Mouse (Mus musculus): ENCODE data around the gene Heatr3.

Heatr3 gene

DNA sequence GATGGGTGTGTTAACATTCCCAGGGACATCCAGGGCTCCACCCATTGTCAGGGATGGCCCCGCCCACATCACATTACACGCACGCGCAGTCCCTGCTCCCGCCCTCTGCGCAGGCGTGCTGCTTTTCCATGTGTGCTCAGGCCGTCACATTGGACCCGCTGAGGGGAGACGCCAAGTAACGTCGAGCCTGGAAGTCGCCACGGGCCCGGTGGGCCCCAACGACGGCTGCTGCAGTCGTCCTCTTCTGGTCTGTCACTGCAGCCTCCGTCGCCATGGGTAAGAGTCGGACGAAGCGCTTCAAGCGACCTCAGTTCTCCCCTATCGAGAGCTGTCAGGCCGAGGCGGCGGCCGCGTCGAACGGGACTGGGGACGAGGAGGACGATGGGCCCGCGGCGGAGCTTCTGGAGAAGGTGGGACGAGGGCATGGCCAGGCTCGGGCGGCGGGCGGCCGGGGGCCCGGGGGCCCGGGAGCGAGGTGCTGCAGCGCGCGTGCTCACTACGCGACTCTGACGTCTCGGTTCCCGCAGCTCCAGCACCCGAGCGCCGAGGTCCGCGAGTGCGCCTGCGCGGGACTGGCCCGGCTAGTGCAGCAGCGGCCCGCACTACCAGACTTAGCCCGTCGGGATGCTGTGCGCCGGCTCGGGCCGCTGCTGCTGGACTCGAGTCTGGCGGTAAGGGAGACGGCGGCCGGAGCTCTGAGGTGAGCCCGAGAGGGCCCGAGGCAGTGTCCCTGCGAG is at the start of gene Heatr3:
Gene Heatr3, plus strand, starts transcription at position 108 of the 737 bp plus-strand sequence.
- peak; percentile 98 for DNase-seq (ENCODE audit: low read depth, low spot score)

DNA sequence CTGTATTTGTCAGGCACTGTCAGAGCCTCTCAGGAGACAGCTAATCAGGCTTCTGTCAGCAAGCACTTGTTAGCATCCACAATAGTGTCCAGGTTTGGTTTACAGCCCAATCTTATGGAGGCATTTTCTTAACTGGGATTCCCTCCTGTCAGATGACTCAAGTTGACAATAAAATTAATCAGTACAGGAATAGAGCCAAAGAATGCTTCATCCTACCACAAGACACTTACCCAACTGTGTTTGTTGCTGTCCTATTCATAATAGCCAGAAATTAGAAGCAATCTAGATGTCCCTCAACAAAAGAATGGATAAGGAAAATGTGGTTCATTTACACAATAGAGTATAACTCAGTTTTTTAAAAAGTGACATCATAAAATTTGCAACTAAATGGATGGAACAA is 49.6 kb upstream of the Heatr3 start:
- no peak for DNase-seq (ENCODE audit: low read depth, low spot score)

DNA sequence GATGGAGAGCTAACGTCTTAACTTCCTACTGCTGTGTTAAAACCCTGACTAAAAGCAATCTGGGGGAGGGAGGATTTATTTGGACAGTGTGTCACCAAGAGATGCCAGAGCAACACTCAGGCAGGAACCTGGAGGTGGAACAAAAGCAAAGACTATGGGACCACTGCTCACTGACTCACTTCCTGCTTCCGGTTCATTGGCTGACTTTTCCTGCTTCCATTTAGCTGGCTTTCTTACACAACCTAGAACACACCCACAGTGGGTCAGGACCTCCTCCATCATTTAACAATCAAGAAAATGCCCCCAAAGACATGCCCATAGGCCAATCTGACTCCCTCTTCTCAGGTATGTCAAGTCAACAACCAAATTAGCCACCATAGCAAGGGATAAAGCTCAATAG is 46.0 kb upstream of the Heatr3 start:
- DNase-seq (ENCODE audit: low read depth, low spot score) = no peak

DNA sequence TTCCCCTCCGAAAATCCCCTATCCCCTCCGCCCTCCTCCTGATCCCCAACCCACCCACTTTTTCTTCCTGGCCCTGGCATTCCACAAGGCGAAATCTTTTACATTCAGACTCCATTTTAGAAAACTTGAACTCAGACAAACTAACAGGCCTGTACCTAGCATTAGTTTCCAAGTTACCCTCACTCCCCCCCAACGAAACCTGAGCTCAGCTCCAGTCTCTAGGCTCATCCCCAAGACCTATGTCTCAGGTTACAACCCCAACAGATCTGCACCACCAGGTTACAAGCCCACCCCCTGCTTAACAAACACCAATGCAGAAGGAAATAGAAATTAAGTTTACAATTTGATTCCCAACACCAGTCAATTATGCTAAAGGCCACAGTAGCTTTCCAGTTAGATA is 44.3 kb upstream of the Heatr3 start:
- DNase-seq (ENCODE audit: low read depth, low spot score) = no peak

DNA sequence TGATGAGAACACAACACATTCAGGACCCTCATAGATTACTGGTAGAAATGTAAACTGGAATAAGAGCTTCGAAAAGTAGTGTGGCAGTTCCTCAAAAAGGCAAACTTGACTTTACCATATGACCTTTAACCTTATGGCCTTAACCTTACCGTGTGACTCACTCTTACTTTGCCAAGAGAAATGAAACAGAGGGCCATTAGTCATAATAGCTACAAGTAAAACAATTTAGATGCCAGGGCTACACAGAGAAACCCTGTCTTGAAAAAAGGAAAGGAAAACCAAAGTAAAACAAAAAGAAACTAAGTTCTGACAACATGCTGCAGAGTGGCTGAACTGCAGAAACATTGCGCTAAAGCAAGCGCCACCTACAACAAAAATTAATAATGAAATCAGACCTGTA is 38.8 kb upstream of the Heatr3 start:
- no peak for DNase-seq (ENCODE audit: low read depth, low spot score)

DNA sequence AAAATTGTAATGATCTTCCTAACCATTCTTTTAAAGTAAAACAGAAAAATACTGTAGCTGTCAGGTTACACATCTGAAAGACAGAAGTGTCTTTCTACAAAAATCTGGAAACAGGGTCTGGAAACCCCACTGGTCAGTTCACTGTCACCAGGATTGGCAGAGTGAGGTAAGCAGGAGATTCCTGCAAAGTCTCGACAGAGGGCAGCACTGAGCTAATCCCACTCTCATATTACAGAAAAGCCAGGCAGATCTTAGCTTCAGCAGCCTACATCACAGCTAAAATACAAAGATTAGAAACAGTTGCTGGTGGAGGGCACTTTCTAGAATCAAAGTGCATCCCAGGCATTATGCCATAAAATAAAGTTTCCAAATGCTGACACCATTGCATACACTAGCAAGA is 38.1 kb upstream of the Heatr3 start:
- peak; percentile 76 for DNase-seq (ENCODE audit: low read depth, low spot score)

DNA sequence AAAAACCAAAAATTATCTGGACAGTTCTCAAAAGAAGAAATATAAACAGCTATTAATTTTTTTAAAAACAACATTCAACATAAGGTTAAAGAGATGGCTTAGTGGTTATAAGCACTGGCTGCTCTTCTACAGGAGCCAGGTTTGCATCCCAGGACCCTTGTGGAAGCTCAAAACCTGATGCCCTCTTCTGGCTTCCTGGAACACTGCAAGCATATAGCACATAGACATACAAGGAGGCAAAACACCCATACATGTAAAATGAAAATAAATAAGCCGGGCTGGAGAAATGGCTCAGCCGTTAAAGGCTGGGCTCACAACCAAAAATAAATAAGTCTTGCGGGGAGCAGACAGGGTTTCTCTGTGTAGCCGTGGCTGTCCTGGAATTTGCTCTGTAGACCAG is 28.4 kb upstream of the Heatr3 start:
- DNase-seq (ENCODE audit: low read depth, low spot score) = peak; percentile 61

DNA sequence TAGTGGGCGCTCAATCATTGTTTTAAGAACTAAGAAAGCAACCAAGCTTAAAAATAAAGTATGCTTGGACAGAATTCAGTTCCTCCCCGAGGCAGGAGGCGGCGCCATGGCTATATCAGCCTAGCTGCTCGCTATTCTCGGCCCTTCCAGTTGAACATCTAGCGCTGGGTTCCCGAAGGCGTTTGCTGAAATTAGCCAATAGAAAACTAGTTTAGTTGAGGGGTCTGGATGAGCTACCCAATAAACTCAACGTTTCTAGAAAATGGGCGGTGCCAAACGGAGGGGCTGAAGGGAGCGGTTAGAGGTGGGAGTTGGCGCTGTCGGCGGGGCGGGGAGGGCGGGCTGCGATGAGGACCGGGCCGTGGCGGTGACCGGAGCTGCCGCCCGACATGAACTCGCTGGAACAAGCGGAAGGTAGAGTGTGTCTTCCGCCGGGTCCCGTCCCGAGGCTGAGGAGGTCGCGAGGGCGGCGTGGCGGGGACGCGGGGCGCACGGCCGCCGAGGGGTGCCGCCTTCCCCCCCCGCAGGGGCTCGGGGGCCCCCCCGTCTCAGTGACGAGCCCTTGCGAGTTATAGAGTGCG is 19.1 kb upstream of the Heatr3 start, which contains the start of gene Cnep1r1:
Gene Cnep1r1, plus strand, starts transcription at position 314 of the 581 bp plus-strand sequence.
- DNase-seq (ENCODE audit: low read depth, low spot score) = peak; percentile 98

DNA sequence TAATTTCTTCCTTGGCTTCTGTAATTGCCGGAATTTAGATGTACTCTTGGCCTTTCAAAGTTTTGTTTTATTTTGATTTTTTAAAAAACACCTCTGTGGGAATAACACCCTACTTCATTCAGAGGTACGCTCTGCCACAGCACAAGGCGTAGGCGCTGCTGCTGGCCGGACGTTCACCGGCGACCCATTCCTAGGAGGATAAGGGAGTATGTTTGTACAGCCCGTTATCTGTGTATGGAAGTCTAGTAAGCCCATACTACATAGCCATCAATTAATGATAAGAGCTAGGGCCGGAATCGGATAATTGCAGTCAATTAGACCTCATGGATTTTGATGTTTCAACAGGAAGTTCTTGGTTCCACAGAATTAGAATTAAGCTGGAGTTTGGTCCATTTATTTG is 18.6 kb upstream of the Heatr3 start:
- DNase-seq (ENCODE audit: low read depth, low spot score) = no peak

DNA sequence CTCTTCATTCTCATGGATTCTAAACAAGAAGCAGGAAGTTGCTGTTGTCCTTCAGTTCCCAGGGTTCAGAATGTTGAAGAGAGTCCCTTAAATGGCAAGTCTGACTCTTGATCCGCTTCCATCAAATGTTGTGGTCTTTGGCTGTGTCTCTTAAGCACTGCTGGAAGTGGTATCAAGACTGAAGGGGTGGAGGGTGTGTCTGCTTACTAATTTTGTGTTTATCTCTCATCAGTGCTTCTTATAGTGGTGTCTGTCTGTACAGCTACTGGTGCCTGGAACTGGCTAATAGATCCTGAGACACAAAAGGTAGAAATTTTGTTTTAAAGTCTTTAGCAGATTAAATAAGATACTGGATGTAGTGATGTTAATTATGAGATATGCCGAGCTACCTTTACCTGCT is 12.8 kb upstream of the Heatr3 start:
- DNase-seq (ENCODE audit: low read depth, low spot score) = no peak

DNA sequence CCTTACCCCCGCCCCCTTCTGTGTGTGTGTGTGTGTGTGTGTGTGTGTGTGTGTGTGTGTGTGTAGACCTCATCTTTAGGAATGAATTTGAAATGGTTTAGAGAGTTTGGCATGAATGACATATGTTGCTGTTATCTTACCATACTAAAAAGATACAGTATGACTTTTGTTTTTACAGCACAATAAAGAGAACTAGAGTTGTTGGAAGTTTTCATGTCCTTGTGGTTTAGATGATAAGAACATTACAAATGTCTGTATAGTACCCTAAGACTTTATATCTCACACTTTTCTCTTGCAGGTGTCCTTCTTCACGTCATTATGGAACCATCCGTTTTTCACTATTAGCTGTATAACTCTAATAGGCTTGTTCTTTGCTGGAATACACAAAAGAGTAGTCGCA is 8.3 kb upstream of the Heatr3 start:
- DNase-seq (ENCODE audit: low read depth, low spot score) = no peak

DNA sequence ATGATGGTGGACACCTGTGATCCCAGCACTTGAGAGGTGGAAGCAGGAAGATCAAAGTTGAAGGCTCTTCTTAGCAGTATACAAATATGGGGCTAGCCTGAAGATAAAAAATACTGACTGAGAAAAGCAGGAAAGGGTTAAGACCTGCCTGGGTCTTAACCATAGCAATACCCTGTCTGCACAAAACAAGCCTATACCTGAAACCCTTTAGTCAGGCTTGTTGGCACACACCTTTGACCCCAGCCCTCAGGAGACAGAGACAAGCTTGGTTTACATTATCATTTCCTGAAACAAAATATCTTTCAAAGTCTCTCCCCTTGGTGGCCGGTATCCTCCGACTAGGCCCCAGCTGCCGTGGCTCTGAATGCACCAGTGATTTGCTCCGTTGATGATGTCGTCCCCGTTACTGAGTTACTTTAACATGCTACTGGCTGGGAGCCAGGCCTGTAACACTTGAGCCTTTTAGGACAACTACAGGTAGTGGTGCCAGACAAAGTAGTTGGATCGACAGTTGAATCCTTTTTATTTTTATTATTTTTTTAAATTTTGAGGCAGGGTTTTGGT is 6.8 kb upstream of the Heatr3 start:
- DNase-seq (ENCODE audit: low read depth, low spot score) = no peak

DNA sequence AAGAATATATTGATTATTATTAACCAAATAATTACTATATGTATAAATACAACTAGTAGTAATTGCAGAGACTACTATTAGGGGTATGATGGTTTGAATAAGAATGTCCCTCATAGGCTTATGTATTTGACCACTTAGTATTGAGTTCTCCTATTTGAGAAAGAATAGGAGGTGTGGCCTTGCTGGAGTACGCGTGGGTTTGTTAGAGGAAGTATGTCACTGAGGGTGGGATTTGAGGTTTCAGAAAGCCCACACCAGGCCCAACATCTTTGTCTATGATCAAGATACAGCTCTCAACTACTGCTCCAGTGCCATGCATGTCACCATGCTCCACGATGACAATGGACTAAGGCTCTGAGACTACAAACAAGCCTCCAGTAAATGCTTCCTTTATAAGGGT is 1.6 kb downstream of the Heatr3 start:
- DNase-seq (ENCODE audit: low read depth, low spot score) = no peak

DNA sequence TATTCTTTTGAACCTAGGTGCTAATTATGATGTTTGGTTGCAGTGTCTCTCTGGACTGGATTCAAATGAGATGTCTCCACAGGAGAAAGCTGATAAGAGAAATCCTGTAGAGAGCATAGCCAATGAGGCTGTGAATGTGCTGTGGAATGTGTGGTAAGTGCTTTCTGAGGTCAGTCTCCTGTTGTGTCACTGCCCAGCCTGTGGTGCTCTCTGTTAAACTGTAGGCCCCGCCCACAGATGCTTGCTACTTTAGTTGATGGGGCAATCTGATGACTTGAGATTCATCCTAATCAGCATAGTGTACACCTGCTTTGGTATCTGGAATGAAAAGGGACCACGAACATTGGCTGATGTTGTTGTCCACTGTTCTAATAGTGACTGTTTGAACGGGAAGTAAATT is 4.0 kb downstream of the Heatr3 start:
- DNase-seq (ENCODE audit: low read depth, low spot score) = peak; percentile 41

DNA sequence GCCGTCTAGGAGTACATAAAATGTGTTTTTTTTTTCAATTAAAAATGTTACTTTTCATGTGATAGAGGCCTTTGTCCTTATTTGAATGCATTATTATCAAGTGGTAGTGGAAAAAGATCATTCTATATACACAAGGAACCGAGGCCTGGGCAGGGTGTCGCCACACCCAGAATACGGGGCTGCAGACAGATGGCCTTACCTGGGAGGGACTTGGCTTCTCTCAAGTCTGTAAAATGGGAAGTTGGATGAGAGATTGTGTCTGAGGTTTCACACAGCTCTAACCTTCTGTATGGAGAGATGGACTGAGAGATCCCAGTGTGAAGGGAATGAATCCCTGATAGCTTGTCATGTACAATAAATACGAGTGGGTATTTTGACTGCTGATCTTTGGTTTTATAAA is 6.4 kb downstream of the Heatr3 start:
- DNase-seq (ENCODE audit: low read depth, low spot score) = no peak

DNA sequence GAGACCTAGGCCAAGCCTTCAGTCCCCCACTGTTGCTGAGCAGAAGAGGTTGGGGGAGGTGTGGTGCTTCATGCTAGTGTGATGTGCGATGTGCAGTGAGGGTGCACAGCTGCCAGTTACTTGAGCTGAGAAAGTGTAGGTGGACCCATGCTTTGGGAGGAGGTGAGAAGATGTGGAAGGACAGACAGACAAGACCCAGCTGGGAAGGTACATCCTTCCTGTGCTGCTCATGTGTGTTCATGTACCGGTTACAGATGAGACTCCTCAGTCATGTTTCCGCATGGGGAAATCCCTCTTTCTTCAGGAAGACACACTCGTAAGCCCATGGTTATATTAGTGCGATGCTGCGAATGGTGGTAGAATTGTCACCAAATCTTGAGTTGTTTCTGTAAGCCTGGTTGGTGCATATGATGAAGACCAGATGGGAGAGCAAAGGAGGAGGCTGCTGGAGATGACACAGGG is 13.3 kb downstream of the Heatr3 start:
- DNase-seq (ENCODE audit: low read depth, low spot score) = no peak

DNA sequence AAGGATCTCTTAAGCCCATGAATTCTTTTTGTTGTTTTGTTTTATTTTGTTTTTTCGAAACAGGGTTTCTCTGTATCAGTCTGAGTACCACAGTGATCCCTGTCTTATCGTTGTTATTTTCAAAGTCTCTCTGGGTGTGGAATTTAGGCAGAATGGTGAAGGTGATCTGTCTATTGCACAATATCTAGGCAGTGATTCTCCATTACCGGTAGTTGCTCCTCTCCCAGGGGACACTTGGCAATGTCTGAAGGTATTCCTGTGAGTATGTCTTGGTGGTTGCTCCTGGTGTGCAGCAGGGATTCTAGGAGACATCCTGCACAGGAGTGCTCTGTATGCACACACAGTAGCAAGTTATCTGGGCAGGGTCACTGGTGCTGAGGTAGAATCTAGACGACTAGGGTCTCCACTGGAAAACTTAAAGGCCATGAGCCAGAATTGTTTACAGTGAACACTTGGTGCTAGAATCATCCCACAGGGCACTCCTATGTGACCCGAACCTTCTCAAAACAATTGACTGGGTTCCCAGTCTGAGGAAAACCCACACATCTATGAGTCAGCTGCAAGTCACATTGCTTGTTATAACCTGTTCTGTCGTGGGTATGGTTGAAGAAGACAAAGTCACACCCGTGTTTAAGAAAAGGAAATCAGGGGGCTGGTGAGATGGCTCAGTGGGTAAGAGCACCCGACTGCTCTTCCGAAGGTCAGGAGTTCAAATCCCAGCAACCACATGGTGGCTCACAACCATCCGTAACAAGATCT is 22.8 kb downstream of the Heatr3 start:
- no peak for DNase-seq (ENCODE audit: low read depth, low spot score)

DNA sequence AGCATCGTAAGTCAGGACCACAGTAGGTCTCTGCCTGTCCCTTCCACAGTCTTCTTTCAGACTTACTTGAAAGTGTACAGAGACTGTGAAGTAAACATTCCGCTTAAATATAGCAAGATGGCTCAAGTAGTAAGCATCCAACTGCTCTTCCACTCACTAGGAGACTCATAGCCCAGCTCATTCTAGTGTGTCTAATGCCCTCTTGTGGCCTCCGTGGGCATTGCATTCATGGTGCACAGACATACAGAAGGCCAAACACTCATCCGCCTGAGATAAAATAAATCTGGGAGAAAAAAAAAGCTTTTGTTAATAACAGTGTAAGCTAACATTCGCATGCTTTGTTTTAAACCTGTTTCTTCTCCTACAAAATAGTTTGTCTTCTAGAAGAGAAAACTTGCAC is 23.8 kb downstream of the Heatr3 start:
- peak; percentile 88 for DNase-seq (ENCODE audit: low read depth, low spot score)

DNA sequence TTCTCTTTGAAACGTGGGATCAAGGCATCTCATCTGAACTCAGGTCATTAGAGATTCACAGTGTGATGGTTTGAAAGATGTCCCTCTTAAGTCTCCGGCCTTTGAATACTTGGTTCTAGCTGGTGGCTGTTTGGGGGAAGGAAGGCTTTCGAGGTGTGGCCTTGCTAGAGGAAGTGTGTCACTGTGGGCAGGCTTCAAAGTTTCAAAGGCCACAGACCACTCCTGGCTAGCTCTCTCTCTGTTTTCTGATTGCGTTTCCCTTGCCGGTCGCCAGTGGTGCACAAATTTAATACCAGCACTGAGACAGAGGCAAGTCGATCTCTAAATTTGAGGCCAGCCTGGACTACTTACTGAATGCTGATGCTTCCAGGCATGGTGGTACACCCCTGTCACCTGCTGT is 37.6 kb downstream of the Heatr3 start:
- no peak for DNase-seq (ENCODE audit: low read depth, low spot score)

DNA sequence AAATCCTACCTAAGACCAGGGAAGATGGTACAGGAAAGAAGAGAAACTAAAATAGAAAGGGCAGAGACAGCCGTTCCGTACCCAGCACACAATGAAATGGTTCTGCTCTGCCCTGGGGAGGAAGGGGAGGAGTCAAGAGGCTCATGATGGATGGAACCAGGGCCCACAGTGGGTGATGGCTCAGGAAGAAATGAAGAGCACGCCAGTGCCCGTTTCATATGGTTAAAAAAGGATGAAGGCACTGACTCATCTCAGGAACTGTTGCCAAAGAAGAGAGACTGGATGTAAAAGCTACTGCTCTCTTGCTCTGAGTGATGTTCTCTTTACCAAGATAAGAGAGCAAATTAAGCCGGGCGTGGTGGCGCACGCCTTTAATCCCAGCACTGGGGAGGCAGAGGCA is 39.6 kb downstream of the Heatr3 start:
- DNase-seq (ENCODE audit: low read depth, low spot score) = no peak

DNA sequence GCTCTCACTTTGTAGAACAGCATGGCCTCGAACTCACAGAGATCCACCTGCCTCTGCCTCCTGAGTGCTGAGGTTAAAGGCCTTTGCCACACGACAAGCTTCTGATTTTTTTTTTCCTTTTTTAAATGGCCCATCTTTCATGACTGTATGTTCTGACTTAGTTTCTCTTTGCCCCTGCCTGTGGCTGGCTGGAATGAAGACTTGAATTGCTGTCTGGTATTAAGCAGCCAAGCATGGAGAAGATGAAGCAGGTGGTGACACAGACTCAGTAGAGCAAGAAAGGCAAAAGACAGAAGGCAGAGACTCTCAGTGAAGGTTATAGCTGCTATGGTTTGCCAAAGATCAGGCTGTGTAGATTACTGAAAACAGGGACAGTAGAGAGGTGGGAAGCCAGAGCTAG is 45.5 kb downstream of the Heatr3 start:
- DNase-seq (ENCODE audit: low read depth, low spot score) = no peak

DNA sequence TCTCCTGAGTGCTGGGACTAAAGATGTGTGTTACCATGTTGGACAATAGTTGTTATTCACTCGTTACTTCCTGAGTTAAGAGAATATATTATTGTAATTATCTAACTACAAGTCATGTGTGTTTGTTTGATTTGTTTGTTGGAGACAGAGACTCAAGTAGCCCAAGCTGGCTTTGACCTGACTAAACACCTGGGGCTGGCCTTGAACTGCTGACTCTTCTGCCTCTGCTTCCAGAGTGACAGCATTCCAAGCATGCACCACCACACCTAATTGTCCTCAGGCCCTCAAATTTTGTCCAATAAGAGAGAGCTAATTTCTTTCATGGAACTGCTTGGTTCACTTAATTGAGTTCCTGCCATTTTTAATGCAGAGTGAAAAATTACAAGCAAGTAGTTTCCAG is 47.3 kb downstream of the Heatr3 start:
- no peak for DNase-seq (ENCODE audit: low read depth, low spot score)
